Mouse (Mus musculus): ENCODE data around the gene Gm21970.

GRCm38 (mm10) chr16:91359531-91359930 is 32.0 kb upstream of the Gm21970 start:
- TF ChIP-seq CTCF (IDR thresholded peaks at IDR 0.05; ENCODE audit: extremely low read depth, insufficient read depth, low read length): no peak
- no peak for TF ChIP-seq POLR2A (IDR thresholded peaks at IDR 0.05; ENCODE audit: extremely low read depth, insufficient read depth, low read length)
